Mouse (Mus musculus) intestine, postnatal 0 days (tissue): ENCODE measurements around the gene Cx3cl1. TPM values are rescaled to one million over a fixed set of nuclear protein-coding genes. Genes with fewer than 3 reads are reported as not detected.

Source experiments
- ATAC-seq: fragments of 200-750 bp; cut with Nextera tagmentation; 2 replicates; pipeline ENCODE4 v1.8.0; 2017; ENCODE audit warnings: mild to moderate bottlenecking, moderate TSS enrichment, moderate library complexity
- H3K27ac ChIP-seq: fragments of 300-500 bp; sonication (generic); 2 replicates; pipeline ENCODE4 v1.5.1; 2014; ENCODE audit warnings: mild to moderate bottlenecking, low read depth, low read length, moderate library complexity
- H3K27me3 ChIP-seq: fragments of 300-500 bp; sonication (generic); replicated peaks from 2 replicates; pipeline ENCODE4 v1.6.1; 2014; ENCODE audit warnings: low read length, mixed read lengths; ENCODE audit not compliant: control insufficient read depth, insufficient read depth
- H3K36me3 ChIP-seq: fragments of 300-500 bp; sonication (generic); 2 replicates; pipeline ENCODE4 v1.6.1; 2014; ENCODE audit warnings: mild to moderate bottlenecking, moderate library complexity; ENCODE audit not compliant: control insufficient read depth, insufficient read depth
- H3K4me1 ChIP-seq: fragments of 300-500 bp; sonication (generic); replicated peaks from 2 replicates; pipeline ENCODE4 v1.6.1; 2014; ENCODE audit warnings: antibody characterized with exemption, low read length, mixed read lengths; ENCODE audit not compliant: control insufficient read depth, insufficient read depth
- H3K4me2 ChIP-seq: fragments of 300-500 bp; sonication (generic); replicated peaks from 2 replicates; pipeline ENCODE4 v1.6.1; 2014; ENCODE audit warnings: low read depth, mild to moderate bottlenecking, moderate library complexity
- H3K4me3 ChIP-seq: fragments of 300-500 bp; sonication (generic); 2 replicates; pipeline ENCODE4 v1.5.1; 2014; ENCODE audit warnings: low read depth, low read length
- H3K9ac ChIP-seq: fragments of 300-500 bp; sonication (generic); 2 replicates; pipeline ENCODE4 v1.6.1; 2014; ENCODE audit warnings: mild to moderate bottlenecking, low read depth, low read length
- H3K9me3 ChIP-seq: fragments of 300-500 bp; sonication (generic); 2 replicates; pipeline ENCODE4 v1.6.1; 2016; ENCODE audit warnings: mixed run types; ENCODE audit not compliant: control insufficient read depth
- CTCF ChIP-seq: sonication (generic); IDR thresholded peaks from 2 replicates; pipeline ENCODE4 v1.5.1; 2016; ENCODE audit warnings: low read depth, mild to moderate bottlenecking, control low read depth, antibody characterized with exemption, moderate library complexity
- WGBS: fragments of 180-500 bp; shearing (Covaris S2); extraction: QIAGEN DNeasy Blood & Tissue Kit; methylation state at CpG from one replicate; pipeline ENCODE4 v1.1.7; 2014; 5-methylcytosine and 5-hydroxymethylcytosine counted together
- polyA plus RNA-seq: library from polyadenylated mRNA; unstranded; fragments of >200 nt; fragmentation: Nextera tagmentation; extraction: Ambion mirVana; gene quantifications from 2 replicates; pipeline ENCODE4 v1.2.1, GENCODE M21; 2015

Gene Cx3cl1
- polyA plus RNA-seq, 1 experiment from 2014 or later, result 95.5 TPM

DNA sequence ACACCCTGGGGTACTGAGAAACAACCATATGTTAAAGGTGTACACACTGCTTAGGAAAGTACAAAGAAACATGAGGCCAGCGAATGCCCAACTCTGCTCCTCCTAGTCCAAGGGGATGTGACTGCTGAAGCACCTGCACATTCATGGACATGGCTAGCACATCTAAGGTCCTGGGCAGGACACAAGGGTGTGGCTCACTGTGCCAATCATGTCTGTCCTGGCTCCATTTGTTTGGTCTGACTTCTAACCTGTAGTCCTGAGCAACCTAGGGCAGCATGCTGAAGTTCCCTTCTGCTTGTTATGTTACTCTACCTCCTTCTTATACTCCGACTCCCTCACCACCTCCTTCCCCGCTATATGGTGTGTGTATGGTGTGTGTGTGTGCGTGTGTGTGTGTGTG lies 22.6 kb downstream of the Cx3cl1 start:
- Histone ChIP-seq H3K9me3 (no peaks in the 10 kb centered on the region), H3K4me2 (no peak overlapping the region), H3K4me3 (no peak overlapping the region), H3K27me3 (no peaks in the 10 kb centered on the region), H3K36me3 (no peaks in the 10 kb centered on the region), H3K9ac (no peak overlapping the region), H3K4me1 (no peaks in the 10 kb centered on the region), H3K27ac (no peak overlapping the region)
- TF ChIP-seq CTCF, result no peak
- WGBS, result 89% methylated on average over 4 of the region's 4 CpGs
- ATAC-seq, result no peak

- ATAC-seq, result no peak
- Histone ChIP-seq H3K9me3 (no peaks in the 10 kb centered on the region), H3K9ac (no peak overlapping the region), H3K27ac (no peak overlapping the region), H3K4me2 (no peak overlapping the region), H3K36me3 (no peaks in the 10 kb centered on the region), H3K4me1 (no peaks in the 10 kb centered on the region), H3K4me3 (no peak overlapping the region), H3K27me3 (no peaks in the 10 kb centered on the region)
- WGBS, result 91% methylated on average over 2 of the region's 2 CpGs
- TF ChIP-seq CTCF, result peak; percentile 42
Measured at GRCm38 (mm10) chr8:94794782-94795181, 23.0 kb downstream of the Cx3cl1 start.

- no peak overlapping the region for H3K4me3 ChIP-seq
- ATAC-seq, result no peak
- 49% methylated on average over 7 of the region's 7 CpGs for WGBS
- H3K27ac ChIP-seq, result no peak overlapping the region
- H3K27me3 ChIP-seq, result no peaks in the 10 kb centered on the region
- no peaks in the 10 kb centered on the region for H3K4me1 ChIP-seq
- no peak overlapping the region for H3K4me2 ChIP-seq
- no peaks in the 10 kb centered on the region for H3K36me3 ChIP-seq
- no peaks in the 10 kb centered on the region for H3K9me3 ChIP-seq
- no peak overlapping the region for H3K9ac ChIP-seq
- no peak for TF ChIP-seq CTCF
Measured at GRCm38 (mm10) chr8:94800278-94800968, 28.6 kb downstream of the Cx3cl1 start.

DNA sequence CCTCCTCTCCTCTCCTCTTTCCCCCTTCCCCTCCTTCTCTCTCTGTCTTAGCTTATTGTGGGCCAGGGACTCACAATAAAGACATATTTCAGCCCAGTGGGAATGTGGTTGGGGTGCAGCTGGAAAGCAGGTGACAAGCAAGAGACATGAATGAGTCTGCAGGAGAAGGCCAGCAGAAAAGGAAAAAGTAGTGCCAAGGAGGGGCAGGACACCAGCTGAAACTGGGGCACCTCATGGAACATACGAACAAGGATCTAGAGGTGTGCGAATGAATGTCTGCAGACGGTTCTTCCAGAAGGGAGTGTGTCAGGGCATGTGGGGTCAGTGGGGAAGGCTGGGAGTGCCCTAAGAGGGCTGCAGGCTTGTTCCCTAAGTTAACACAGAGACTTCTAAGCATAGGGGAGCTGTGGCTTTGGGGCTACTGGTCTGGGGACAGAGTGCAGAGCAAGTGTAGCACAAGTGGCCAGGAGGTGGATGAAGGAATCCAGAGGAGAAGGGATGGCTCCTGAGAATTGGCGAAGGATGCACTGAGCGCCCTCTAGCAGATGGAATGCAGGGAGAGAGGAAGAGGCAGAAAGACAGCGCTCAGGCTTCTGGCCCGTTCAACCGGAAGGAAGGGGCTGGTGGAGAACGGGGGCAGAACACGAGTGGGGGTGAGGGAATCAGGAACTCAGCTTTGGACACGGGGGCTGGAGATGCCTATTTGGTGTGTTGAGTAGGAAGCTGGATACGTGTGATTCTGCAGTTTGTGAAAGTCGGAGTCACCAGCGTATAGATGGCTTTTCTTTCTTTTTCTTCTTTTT lies 29.7 kb downstream of the Cx3cl1 start:
- H3K27ac ChIP-seq, result no peak overlapping the region
- 0 out of 2 replicates have a peak overlapping the region, but pooled peaks have one; percentile 22 for H3K9ac ChIP-seq
- peak; percentile 82 for TF ChIP-seq CTCF
- 0 out of 2 replicates have a peak, but pooled peaks have one; percentile 16 for ATAC-seq
- 44% methylated on average over 14 of the region's 14 CpGs for WGBS
- H3K4me1 ChIP-seq, result no peaks in the 10 kb centered on the region
- H3K36me3 ChIP-seq, result no peaks in the 10 kb centered on the region
- H3K9me3 ChIP-seq, result no peaks in the 10 kb centered on the region
- H3K27me3 ChIP-seq, result no peaks in the 10 kb centered on the region
- H3K4me3 ChIP-seq, result no peak overlapping the region
- H3K4me2 ChIP-seq, result peak overlapping the region; percentile 49

DNA sequence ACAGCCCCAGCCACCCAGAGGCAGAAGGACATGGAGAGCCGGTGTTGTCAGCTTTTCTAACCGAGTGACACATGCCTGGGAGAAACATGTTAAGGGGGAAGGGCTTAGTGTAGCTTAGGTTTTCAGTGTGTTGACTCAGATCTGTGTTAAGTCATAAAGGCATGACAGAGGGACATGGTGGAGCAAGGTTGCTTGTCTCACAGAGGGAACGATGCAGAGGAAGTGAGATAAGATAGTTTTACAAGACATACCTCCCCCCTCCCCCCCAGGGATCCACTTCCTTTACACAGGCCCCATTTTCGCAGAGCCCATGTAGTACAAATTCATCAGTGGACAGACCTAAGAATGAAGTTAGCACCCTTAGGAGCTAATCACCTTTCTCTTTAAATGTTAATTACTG lies 30.6 kb downstream of the Cx3cl1 start:
- H3K9ac ChIP-seq, result no peak overlapping the region
- H3K4me2 ChIP-seq, result no peak overlapping the region
- no peaks in the 10 kb centered on the region for H3K27me3 ChIP-seq
- ATAC-seq, result no peak; the same call in 1 of the 2 replicates
- WGBS, result 55% methylated on average over 4 of the region's 4 CpGs
- no peak for TF ChIP-seq CTCF
- H3K36me3 ChIP-seq, result no peaks in the 10 kb centered on the region
- no peaks in the 10 kb centered on the region for H3K9me3 ChIP-seq
- no peak overlapping the region for H3K4me3 ChIP-seq
- no peak overlapping the region for H3K27ac ChIP-seq
- no peaks in the 10 kb centered on the region for H3K4me1 ChIP-seq

DNA sequence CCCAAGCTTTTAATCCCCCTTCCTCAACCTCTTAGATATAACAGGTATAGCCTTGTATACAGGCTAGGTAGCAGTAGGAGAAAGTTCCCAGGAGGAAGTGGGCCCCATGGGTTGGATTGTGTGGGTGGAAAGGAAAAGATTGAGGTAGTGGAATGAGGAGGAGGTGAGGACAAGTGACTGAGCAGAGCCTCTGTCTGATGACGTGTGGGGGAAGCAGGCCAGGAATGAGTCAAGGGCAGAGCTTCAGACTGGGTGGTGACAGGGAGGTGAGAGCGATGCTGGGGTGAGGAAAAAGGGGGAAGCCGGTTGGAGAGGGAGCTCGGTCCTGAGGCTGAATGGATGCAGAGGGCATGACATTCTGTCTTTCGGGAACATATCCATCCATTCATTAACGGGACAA lies 31.7 kb downstream of the Cx3cl1 start:
- H3K27ac ChIP-seq, result no peak overlapping the region
- H3K9ac ChIP-seq, result no peak overlapping the region
- no peaks in the 10 kb centered on the region for H3K4me1 ChIP-seq
- no peaks in the 10 kb centered on the region for H3K36me3 ChIP-seq
- TF ChIP-seq CTCF, result no peak
- no peaks in the 10 kb centered on the region for H3K27me3 ChIP-seq
- no peak overlapping the region for H3K4me2 ChIP-seq
- 73% methylated on average over 6 of the region's 6 CpGs for WGBS
- ATAC-seq, result no peak
- no peaks in the 10 kb centered on the region for H3K9me3 ChIP-seq
- H3K4me3 ChIP-seq, result no peak overlapping the region
